Mouse (Mus musculus) embryonic fibroblast, embryonic 13.5 days (primary cell): Measurements from ENCODE around the gene Selenof.

Experiments
- CTCF ChIP-seq: IDR thresholded peaks from 2 replicates; pipeline ENCODE4 v1.5.1; 2011; ENCODE audit warnings: mild to moderate bottlenecking, control low read depth, low read length, moderate library complexity, borderline replicate concordance; ENCODE audit not compliant: insufficient read depth
- POLR2A ChIP-seq: IDR thresholded peaks from 2 replicates; pipeline ENCODE4 v1.6.1; 2011; ENCODE audit warnings: low read depth, mild to moderate bottlenecking, control low read depth, low read length, moderate library complexity

DNA sequence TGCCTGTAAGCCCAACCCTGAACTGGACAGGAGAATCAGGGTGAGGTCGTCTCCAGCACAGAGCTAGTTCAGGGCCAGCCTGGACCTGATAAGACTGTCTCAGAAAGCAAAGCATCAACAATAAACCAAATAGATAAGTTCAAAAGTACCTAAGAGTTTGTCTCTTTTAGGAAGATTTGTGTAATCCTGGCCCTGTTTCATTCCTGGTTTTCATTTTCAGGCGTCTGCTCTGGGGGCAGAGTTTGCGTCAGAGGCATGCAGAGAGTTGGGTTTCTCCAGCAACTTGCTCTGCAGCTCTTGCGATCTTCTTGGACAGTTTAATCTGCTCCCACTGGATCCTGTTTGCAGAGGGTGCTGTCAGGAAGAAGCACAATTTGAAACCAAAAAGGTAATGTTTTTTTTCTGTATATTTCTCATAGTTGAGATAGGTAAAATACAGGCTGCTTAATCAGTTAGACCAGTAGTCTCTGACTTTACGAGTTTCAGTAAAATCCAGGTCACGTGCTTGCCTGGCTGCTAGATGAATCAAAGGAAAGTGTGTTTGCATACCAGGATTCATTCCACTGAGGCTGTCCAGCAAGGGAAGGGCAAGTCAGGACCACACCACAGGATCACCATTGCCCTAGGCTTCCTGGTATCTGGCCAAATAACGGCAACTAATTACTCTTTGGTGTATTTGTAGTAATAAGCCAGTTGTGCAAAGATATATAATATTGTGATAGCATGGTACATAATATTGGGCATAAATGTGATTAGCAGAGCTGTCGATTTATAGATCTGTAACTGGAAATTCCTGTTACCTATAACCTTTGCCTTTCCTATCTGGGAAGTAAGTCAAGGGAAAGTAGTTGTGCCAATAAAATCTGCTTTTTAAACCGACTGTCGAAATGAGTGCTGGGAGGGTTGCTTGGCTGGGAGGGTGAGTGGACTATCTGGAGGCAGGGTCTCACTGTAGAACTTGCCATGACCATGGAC is 7.5 kb downstream of the Selenof start:
- TF ChIP-seq POLR2A (no peak), CTCF (no peak)
